Mouse (Mus musculus): ENCODE results near the gene Dkkl1.

The Dkkl1 gene

DNA sequence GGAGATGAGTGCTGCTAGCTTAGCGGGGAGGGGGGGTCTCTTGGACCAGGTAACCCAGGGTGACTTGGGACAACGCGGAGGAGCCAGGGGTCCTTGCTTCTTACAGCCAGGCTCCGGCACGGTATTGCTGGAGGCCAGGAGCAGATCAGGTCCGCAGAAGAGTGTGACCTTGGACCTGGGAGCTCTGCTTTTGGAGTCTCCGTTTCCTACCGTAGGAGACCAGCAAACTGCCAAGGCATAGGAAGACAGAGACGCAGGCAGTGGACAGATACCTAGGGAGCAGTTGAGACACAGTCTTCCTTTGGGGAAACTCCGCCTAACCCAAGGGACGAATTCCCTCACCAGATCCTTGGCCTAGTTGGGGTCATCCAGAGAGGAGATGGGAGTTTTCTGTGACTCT lies 46.2 kb downstream of the Dkkl1 start:
- no peak for DNase-seq

DNA sequence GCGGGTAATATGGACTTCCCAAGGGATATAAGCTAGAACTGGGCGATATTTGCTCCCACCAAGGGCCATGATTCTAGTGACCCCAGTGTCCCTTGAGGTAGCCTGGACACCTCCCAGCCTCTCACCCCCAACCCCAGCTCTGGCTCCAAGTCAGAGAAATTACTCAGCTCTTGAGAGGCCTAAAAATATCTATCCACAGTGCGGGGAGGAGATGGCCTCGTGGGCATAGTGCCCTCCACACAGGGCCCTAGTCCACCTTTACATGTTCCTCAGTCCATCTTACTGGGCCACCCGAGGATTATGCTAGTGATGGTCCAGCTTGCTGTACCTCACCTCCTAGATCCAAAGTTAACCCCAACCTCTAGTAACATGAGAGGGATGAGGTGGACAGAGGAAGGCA lies 47.1 kb downstream of the Dkkl1 start:
- no peak for DNase-seq

DNA sequence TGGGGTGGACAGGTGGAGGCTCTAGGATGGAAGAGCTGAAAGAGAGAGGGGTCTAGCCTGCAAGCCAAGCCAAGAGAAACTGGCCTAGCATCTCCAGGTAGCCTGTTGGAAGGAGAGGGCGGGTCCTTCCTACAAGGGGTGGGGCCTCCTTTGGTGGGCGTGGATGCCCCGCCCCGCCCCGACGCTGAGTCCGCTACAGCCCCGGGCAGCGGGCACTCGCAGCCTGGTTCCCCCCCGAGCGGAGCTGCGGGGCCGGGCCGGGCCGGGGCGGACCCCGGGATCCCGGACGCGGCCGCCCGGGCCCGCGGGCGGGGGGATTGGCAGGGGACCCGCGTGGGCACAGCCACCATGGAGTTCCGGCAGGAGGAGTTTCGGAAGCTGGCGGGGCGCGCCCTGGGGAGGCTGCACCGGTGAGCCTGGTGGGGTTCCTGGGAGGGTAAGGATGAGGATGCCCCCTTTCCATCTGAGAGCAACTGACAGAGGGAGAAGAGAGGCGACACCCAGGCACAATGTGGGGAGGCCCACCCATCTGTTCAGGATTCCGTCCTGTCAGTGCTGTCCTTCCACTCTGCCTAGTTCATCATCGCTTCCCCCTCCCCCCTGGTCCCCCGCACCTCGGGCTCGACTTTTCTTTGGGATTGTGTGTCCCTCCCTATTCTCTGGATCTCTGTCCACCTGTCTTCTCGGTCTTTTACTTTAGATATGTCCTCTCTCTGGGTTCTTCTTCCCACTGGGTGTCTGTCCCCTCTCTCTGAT lies 48.0 kb downstream of the Dkkl1 start, which contains the start of gene Slc17a7:
TSS of gene Slc17a7 (plus strand) at position 215 of the 756 bp plus-strand sequence.
- DNase-seq: peak; percentile 94

DNA sequence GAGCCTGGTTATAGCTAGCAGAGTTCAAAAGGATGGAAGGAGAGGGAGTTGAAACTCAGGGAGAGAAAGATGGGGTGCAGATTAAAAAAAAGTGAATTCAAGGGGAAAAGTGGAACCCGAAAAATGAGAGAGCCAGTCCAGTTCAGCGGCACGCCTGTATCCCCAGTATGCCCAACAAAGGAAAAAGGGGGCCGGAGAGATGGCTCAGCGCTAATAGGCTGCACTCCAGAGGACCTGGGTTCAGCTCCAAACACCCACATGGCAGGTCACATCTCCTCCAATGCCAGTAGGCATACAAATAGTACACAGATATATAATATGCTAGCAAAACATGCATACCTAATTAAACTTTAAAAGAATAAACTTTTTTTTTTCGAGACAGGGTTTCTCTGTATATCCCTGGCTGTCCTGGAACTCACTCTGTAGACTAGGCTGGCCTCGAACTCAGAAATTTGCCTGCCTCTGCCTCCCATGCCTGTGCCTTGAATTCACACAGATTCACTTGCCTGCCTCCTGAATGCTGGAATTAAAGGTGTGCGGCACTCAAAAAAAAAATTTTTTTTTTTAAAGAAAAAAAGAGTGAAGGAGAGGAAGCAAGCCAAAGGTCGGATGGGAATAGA lies 48.8 kb downstream of the Dkkl1 start:
- DNase-seq: no peak

DNA sequence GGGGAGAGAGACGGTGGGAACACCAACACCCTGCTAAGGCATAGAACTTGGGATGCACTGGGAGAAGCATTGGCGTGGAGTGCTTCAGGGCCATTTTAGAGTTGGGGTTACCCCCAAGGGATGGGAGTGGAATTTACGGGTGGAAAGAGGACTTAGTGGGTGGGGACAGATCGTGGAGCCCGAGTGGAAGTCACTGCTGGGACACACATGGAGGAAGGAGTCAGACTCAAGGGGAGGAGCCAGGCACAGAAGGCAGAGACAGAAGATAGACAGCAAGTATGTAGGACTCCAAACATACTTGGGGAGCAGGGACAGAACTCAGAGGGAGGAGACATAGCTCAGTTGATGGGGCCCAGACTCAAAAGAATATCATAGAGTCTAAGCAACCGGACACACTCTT lies 49.4 kb downstream of the Dkkl1 start:
- DNase-seq: no peak

DNA sequence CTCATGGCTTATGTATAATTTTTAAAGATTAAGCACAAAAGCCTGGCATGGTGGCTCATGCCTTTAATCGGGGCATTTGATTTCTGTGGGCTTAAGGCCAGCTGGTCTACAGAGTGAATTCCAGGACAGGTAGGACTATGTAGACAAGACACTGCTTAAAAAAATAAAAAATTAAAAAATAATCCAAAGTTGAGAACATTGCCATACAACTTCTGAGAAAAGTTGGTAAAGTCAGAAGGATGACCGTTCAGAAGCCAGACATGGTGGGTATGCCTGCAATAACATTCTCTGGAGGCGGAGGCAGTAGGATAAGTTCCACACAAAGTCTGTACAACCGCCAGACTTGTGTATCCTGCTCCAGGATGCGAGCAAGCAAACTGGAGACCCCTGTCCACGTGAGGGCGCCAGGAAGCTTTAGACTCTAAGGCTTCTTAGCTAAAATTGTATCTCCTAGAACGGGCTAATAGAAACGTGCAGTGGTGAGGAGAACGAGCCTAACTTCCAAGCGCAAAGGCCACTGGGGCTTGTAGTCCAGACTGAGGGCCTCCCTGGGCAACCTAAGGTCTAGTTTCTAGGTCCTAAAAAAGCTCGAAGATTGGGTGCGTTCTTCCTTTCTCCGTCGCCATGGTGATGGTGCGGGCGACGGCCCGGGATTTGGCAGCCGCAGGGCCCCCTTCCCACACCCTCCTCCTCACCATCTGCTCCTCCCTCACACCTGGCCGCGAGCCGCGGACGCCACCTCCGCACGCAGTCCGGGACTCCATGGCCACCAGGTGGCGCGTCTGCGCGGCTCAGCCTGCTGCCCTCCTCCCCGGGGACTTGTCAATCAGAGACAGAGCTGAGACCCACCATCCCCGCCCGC lies 50.1 kb downstream of the Dkkl1 start:
- DNase-seq: peak; percentile 98

DNA sequence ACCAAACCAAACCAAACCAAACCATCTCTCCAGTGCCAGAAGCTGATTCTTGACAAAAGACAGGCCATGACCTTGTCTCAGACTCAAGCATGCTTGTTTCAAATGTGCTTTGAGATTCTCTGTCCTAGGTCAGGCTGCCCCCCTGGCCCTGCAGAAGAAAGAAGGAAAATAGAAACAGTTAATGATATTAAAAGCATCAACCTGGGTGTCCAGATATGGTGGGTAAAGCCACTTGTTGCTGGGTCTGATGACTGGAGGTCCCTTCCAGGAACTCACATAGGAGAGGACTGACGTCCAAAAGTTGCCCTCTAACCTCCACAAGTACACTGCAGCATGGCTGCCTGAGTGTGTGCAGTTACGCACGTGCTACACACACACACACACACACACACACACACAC lies 51.1 kb downstream of the Dkkl1 start:
- DNase-seq: no peak

DNA sequence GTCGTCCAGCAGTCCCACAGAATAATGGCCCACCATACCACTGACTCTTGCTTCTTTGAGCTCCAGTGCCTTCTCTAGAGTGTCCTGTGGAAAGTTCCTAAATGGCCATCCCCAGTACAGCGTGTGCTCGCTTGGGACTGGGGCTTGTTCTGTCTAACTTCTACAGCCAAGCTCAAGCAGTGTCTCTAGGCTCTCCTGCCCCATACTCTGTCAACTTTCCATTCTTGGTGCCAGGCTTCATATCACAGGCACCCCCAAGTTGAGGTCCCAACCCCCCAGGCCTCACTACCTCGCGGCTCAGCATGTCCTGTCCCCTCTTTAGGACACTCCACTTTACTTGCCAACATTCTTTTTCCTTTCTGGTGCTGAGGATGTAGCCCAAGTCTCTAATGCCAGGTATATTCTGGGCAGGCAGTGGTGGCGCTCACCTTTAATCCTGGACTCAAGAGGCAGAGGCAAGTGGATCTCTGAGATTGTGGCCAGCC lies 51.6 kb downstream of the Dkkl1 start:
- peak; percentile 93 for DNase-seq

DNA sequence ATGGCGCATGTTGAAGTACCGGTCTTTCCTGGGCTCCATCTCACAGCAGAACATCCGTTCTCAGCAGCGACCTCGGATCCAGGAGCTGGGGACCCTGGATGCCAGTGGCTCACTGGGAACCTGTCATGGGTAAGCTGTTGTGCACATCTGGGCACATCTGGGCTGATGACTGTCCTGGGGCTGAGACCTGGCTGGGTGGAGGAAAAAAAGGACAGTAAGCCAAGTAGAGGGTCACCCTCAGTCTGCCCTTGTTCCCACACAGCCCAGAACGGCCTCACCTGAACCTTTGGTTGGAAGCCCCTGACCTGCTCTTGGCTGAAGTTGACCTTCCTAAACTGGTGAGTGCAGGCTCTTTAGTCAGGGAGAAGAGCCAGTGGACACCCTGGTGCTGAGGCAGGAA lies 53.0 kb downstream of the Dkkl1 start:
- no peak for DNase-seq
